Mouse (Mus musculus): ENCODE measurements around the gene Gm21913. TPM values are rescaled to one million over a fixed set of nuclear protein-coding genes. Genes with fewer than 3 reads are reported as not detected.
"Not testable (repeated sequence)": the region's sequence is repeated elsewhere in the genome, so short reads cannot be mapped to it uniquely, and the experiment has no call there.

Gene Gm21913
- not detected in 2 replicates for polyA plus RNA-seq (2015; fragmentation: Nextera tagmentation; extraction: Ambion mirVana)

- not testable (repeated sequence) for H3K27ac ChIP-seq (replicated peaks); H3K9me3 ChIP-seq; H3K27me3 ChIP-seq; H3K9ac ChIP-seq (replicated peaks); H3K4me3 ChIP-seq; ATAC-seq (replicated peaks); H3K36me3 ChIP-seq; H3K4me1 ChIP-seq; H3K4me2 ChIP-seq (replicated peaks)
- WGBS, result no CpG with 5 or more reads among the region's 3 CpGs
Observed at GRCm38 (mm10) chrY:74623596-74623995, at the start of gene Gm21913. TSS of gene Gm21913 (plus strand) at chrY:74623896.

Other genes with a start within 250 kb of the Gm21913 start
- not detected in 2 replicates for gene Gm29110, start 153.4 kb upstream of the Gm21913 start, polyA plus RNA-seq (2015; fragmentation: Nextera tagmentation; extraction: Ambion mirVana)

All from forebrain, embryonic 15.5 days (tissue).